Mouse (Mus musculus): ENCODE measurements at regions not wholly inside any gene's neighbourhood (a gene's known extent, or its start where the extent isn't known, plus 50 kb on each side); places are given as distances from the start of the nearest gene placed in this dataset.

DNA sequence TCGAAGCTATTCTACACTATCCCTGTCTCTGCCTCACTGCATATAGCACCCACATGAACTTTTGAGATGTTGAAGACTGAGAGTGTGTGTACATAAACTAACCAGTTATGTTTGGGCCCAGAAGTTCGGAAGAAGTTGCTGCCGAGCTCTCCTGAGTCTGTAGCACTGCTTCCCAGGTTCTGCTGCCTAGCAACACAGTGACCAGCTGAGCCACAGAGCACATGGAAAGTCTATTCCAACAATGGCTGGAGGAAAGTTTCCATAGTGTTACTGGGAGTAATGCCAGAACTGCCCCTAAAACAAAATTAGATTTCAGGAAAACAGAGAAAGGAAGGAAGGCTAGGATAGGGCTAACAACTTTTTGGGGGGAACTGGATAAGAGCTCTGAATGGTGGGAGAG is 489.2 kb upstream of the Marcks start:
- TF ChIP-seq POLR2A (IDR thresholded peaks at IDR 0.05; ENCODE audit: low read depth, low read length) (no peak), CTCF (conservative IDR thresholded peaks at IDR 0.05; ENCODE audit: insufficient read depth, insufficient read length, low read depth, low read length) (no peak)

All from kidney, adult 2 months (tissue).